Mouse (Mus musculus): ENCODE results near the gene Golph3. TPM values are rescaled to one million over a fixed set of nuclear protein-coding genes. Genes with fewer than 3 reads are reported as not detected.
A peak's percentile ranks its signal among the peaks of the same experiment; 100 is the strongest.

Gene Golph3
- 85.4 and 87.7 TPM in 2 replicates for polyA plus RNA-seq (2014; fragmentation: Nextera tagmentation; extraction: Ambion mirVana)

DNA sequence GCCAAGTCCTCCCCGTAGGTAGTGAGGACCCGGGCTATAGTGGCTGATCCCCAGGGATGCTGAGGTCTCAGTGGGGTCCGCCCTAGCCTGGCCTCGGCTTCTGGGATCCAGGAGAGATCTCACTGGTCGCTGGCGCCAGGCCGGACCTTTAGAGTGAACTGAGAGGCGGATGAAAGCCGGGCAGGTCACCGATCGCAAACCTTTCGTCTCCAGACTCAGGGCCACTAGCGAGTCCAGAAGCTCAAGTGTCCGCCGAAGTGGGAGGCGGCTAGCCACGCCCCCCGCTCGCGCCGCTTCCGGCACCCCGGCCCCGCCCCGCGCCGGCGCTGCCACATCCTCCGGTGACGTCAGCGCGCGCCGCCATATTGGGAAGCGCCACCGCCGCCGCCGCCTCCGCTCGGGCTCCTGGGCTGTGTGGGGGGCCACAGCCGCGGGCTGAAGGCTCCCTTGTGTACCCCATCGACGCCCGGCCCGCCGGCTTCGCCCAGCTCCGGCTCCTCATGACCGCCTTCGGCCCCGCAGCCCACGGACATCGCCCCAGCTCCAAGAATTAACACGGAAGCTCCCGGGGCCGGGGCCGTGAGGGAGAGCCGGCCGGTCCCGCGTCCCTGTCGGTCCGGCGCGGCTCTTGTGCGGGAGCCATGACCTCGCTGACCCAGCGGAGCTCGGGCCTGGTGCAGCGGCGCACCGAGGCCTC is at the start of gene Golph3:
TSS of gene Golph3 (plus strand) at position 360 of the 697 bp plus-strand sequence.
- Histone ChIP-seq H3K4me2 (ENCODE audit: low read length) (peak within 1 kb of the TSS; percentile 82), H3K4me3 (ENCODE audit: control insufficient read depth in 1 of 2, insufficient read depth in 1 of 2, low read depth in 1 of 2, low read length in 2 of 2) (peak within 1 kb of the TSS; percentile 79 to 96), H3K4me1 (ENCODE audit: control insufficient read depth in 2 of 2, insufficient read depth in 2 of 2, low read length in 2 of 2) (peaks cover 7 to 27% of the 10 kb centered on the region in 2 experiments), H3K27ac (replicated peaks in 1 of 2; ENCODE audit: control insufficient read depth in 1 of 2, insufficient read depth in 1 of 2, low read depth in 2 of 2, low read length in 2 of 2) (peak within 1 kb of the TSS; percentile 88 to 94), H3K9me3 (ENCODE audit: control insufficient read depth, low read length) (no peaks in the 10 kb centered on the region), H3K9ac (ENCODE audit: low read length) (peak within 1 kb of the TSS; percentile 96), H3K27me3 (ENCODE audit: control insufficient read depth, insufficient read depth, low read length) (no peaks in the 10 kb centered on the region), H3K36me3 (ENCODE audit: control insufficient read depth, insufficient read depth, low read length) (peaks cover 9% of the 10 kb centered on the region)
- WGBS, result under 1% methylated on average over 72 of the region's 74 CpGs
- peak; percentile 88 for ATAC-seq (ENCODE audit: insufficient number of reproducible peaks, insufficient read depth, low FRiP score, low read depth)

DNA sequence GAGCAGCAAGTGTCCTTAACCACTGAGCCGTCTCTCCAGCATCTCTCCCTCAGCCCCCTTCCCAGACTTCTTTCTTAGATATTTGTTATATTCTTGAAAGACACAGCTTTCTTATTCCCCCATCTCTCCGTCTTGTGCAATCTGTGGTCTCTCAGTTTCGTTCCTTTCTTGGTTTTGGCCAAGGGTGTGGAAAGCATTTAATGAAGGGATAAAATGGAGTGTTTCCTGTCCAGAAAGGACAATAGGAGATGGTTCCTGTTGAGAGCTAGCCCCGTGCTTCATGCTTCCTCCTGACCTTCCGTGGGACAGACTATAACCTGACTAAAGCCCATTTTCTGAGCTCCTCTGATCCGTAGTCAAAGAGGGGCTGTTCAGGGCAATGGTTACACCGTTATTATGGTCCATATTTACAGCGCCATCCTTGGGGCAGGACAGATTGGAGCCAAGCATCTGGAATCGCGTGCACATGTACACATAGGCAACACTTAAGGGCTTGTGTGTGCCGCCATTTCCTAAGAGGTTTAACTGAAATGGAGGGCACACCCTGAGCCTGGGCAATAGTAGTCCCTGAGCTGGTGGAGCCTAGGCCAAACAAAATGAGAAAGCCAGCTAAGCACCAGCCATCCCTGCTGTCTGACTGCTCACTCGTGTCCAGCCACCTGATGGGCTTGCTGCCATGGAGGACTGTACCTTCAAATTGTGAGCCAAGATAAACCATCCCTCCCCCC is 47.8 kb upstream of the Golph3 start:
- WGBS, result 77% methylated on average over 12 of the region's 12 CpGs
- Histone ChIP-seq H3K9ac (ENCODE audit: low read length) (no peak overlapping the region), H3K4me1 (ENCODE audit: control insufficient read depth in 2 of 2, insufficient read depth in 2 of 2, low read length in 2 of 2) (peaks cover 0 to 3% of the 10 kb centered on the region in 2 experiments; a peak in 1 of 4 replicates), H3K36me3 (ENCODE audit: control insufficient read depth, insufficient read depth, low read length) (peaks cover 30% of the 10 kb centered on the region), H3K27me3 (ENCODE audit: control insufficient read depth, insufficient read depth, low read length) (no peaks in the 10 kb centered on the region), H3K4me3 (ENCODE audit: control insufficient read depth in 1 of 2, insufficient read depth in 1 of 2, low read depth in 1 of 2, low read length in 2 of 2) (no peak overlapping the region), H3K9me3 (ENCODE audit: control insufficient read depth, low read length) (no peaks in the 10 kb centered on the region), H3K27ac (replicated peaks in 1 of 2; ENCODE audit: control insufficient read depth in 1 of 2, insufficient read depth in 1 of 2, low read depth in 2 of 2, low read length in 2 of 2) (no peak overlapping the region), H3K4me2 (ENCODE audit: low read length) (no peak overlapping the region)
- ATAC-seq (ENCODE audit: insufficient number of reproducible peaks, insufficient read depth, low FRiP score, low read depth), result no peak

DNA sequence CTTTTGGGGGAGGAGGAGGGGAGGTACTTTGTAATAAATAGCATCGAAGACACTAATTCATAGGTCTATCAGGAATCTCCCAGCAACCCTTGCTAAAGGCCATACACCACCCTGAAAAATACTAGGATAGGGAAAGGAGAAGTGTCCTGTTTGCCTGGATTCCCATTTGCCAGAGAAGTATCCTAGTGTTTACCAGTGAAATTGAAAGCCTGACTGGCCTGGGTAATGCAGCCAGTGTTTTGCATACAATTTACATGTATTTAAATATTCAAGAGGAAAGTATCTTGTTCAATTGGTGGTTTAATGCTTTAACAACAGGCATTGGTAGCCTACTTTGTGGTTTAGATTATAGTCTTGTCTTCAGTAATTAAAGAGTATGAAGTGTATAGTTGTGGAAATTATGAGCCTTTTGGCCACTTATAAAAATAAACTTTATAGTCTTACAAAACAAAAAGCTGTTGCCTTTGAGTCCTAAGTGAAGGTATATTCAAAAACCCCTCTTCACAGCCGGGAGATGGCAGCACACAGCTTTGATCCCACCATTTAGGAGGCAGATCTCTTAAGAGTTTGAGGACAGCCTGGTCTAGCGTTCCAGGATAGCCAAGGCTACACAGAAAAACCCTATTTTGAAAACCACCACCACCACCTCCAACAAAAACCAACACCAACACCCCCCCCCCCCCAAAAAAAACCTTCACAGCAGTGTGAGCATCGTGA is 47.0 kb upstream of the Golph3 start:
- Histone ChIP-seq H3K9me3 (ENCODE audit: control insufficient read depth, low read length) (no peaks in the 10 kb centered on the region), H3K36me3 (ENCODE audit: control insufficient read depth, insufficient read depth, low read length) (peaks cover 23% of the 10 kb centered on the region), H3K27ac (replicated peaks in 1 of 2; ENCODE audit: control insufficient read depth in 1 of 2, insufficient read depth in 1 of 2, low read depth in 2 of 2, low read length in 2 of 2) (no peak overlapping the region), H3K27me3 (ENCODE audit: control insufficient read depth, insufficient read depth, low read length) (no peaks in the 10 kb centered on the region), H3K4me1 (ENCODE audit: control insufficient read depth in 2 of 2, insufficient read depth in 2 of 2, low read length in 2 of 2) (peaks cover 0 to 3% of the 10 kb centered on the region in 2 experiments; a peak in 1 of 4 replicates), H3K9ac (ENCODE audit: low read length) (no peak overlapping the region), H3K4me2 (ENCODE audit: low read length) (no peak overlapping the region), H3K4me3 (ENCODE audit: control insufficient read depth in 1 of 2, insufficient read depth in 1 of 2, low read depth in 1 of 2, low read length in 2 of 2) (no peak overlapping the region)
- 61% methylated on average over 4 of the region's 4 CpGs for WGBS
- ATAC-seq (ENCODE audit: insufficient number of reproducible peaks, insufficient read depth, low FRiP score, low read depth), result no peak

DNA sequence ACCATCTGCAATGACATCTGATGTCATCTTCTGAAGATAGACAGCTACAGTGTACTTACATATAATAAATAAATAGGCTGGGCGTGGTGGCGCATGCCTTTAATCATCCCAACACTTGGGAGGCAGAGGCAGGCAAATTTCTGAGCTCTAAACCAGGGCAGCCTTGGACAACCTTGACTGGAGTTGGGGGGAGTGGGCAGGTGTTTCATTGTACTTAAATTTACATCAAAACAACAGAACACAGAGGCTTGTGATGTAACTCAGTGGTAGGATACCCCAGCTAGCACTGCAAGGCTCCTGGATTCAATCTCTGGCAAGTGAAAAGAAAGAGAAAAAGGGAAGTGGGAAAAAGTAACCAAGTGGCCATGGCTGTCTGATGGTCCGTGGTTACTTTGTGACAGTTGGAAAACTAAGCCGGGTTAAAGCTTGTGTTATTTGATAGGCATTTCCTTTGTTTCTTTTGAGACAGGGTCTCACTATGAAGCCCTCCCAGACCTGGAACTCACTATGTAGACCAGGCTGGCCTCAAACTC is 46.1 kb upstream of the Golph3 start:
- Histone ChIP-seq H3K9ac (ENCODE audit: low read length) (no peak overlapping the region), H3K9me3 (ENCODE audit: control insufficient read depth, low read length) (no peaks in the 10 kb centered on the region), H3K36me3 (ENCODE audit: control insufficient read depth, insufficient read depth, low read length) (peaks cover 13% of the 10 kb centered on the region), H3K4me3 (ENCODE audit: control insufficient read depth in 1 of 2, insufficient read depth in 1 of 2, low read depth in 1 of 2, low read length in 2 of 2) (no peak overlapping the region), H3K27me3 (ENCODE audit: control insufficient read depth, insufficient read depth, low read length) (no peaks in the 10 kb centered on the region), H3K4me2 (ENCODE audit: low read length) (no peak overlapping the region), H3K27ac (replicated peaks in 1 of 2; ENCODE audit: control insufficient read depth in 1 of 2, insufficient read depth in 1 of 2, low read depth in 2 of 2, low read length in 2 of 2) (no peak overlapping the region), H3K4me1 (ENCODE audit: control insufficient read depth in 2 of 2, insufficient read depth in 2 of 2, low read length in 2 of 2) (peaks cover 0 to 3% of the 10 kb centered on the region in 2 experiments; a peak in 1 of 4 replicates)
- 74% methylated on average over 4 of the region's 4 CpGs for WGBS
- no peak for ATAC-seq (ENCODE audit: insufficient number of reproducible peaks, insufficient read depth, low FRiP score, low read depth)

DNA sequence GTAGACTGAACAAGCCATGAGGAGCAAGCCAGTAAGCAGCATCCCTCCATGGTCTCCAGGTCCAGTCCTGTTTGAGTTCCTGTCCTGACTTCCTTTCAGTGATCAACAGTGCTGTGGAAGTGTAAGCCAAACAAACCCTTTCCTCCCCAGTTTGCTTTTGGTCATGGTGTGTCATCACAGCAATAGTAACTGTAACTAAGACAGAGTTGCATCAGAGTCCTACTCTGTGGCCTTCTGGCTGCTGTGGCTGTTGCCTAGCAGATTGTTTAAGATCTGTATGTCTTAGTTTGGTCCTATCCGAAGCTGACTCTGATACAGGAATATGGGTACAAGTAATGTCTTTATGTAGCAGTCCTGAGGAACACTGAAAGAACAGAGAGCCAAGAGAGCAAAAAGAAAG is 41.4 kb upstream of the Golph3 start:
- Histone ChIP-seq H3K4me1 (ENCODE audit: control insufficient read depth in 2 of 2, insufficient read depth in 2 of 2, low read length in 2 of 2) (peaks cover 0 to 2% of the 10 kb centered on the region in 2 experiments; a peak in 2 of 4 replicates), H3K4me3 (ENCODE audit: control insufficient read depth in 1 of 2, insufficient read depth in 1 of 2, low read depth in 1 of 2, low read length in 2 of 2) (no peak overlapping the region), H3K27me3 (ENCODE audit: control insufficient read depth, insufficient read depth, low read length) (no peaks in the 10 kb centered on the region), H3K9me3 (ENCODE audit: control insufficient read depth, low read length) (peaks cover 3% of the 10 kb centered on the region; the same call in 1 of the 2 replicates), H3K36me3 (ENCODE audit: control insufficient read depth, insufficient read depth, low read length) (no peaks in the 10 kb centered on the region), H3K27ac (replicated peaks in 1 of 2; ENCODE audit: control insufficient read depth in 1 of 2, insufficient read depth in 1 of 2, low read depth in 2 of 2, low read length in 2 of 2) (no peak overlapping the region), H3K4me2 (ENCODE audit: low read length) (no peak overlapping the region), H3K9ac (ENCODE audit: low read length) (no peak overlapping the region)
- ATAC-seq (ENCODE audit: insufficient number of reproducible peaks, insufficient read depth, low FRiP score, low read depth), result no peak
- 91% methylated on average over 1 of the region's 1 CpGs for WGBS

DNA sequence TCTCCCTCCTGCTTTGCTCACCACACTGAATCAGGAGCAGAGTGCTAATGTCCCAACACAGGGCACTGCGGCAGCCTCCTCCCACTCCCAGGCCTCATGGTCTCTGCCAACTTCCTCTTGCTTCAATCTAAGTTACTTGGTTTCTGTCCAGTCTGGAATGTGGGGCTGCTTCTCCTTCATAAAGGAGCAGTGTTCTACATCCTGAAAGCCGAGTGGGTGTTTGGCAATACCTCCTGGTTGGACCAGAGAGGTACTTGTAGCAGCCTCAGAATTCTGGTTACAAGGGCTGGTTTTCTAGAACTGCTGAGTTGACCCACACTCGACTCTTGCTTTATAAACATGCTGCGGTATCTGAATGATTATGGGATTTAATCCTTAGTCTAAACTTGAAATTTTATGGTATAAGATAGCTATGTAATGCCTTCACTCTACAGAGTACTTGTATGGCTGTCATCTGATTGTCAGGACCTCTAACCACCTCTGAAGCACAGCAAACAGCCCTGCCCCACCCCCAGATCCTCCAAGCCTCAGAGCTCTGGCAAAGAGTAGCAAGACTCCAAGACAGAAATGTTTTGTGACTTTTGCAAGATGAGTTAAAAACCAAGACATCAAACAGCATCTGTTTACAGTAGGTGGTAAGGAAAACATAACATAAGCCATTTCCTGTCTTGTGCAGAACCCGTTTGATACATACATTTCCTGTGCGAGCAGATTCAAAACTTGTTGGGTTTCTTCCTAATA is 36.3 kb upstream of the Golph3 start:
- H3K4me2 ChIP-seq (ENCODE audit: low read length), result no peak overlapping the region
- H3K36me3 ChIP-seq (ENCODE audit: control insufficient read depth, insufficient read depth, low read length), result no peaks in the 10 kb centered on the region
- H3K27me3 ChIP-seq (ENCODE audit: control insufficient read depth, insufficient read depth, low read length), result no peaks in the 10 kb centered on the region
- ATAC-seq (ENCODE audit: insufficient number of reproducible peaks, insufficient read depth, low FRiP score, low read depth), result no peak
- H3K9me3 ChIP-seq (ENCODE audit: control insufficient read depth, low read length), result peaks cover 3% of the 10 kb centered on the region; the same call in 1 of the 2 replicates
- no peak overlapping the region for H3K9ac ChIP-seq (ENCODE audit: low read length)
- peak overlapping the region in 1 of 2 experiments; percentile 48; a peak in 2 of 4 replicates for H3K27ac ChIP-seq (replicated peaks in 1 of 2; ENCODE audit: control insufficient read depth in 1 of 2, insufficient read depth in 1 of 2, low read depth in 2 of 2, low read length in 2 of 2)
- peaks cover 0 to 2% of the 10 kb centered on the region in 2 experiments; a peak in 2 of 4 replicates for H3K4me1 ChIP-seq (ENCODE audit: control insufficient read depth in 2 of 2, insufficient read depth in 2 of 2, low read length in 2 of 2)
- 57% methylated on average over 6 of the region's 6 CpGs for WGBS
- no peak overlapping the region for H3K4me3 ChIP-seq (ENCODE audit: control insufficient read depth in 1 of 2, insufficient read depth in 1 of 2, low read depth in 1 of 2, low read length in 2 of 2)

DNA sequence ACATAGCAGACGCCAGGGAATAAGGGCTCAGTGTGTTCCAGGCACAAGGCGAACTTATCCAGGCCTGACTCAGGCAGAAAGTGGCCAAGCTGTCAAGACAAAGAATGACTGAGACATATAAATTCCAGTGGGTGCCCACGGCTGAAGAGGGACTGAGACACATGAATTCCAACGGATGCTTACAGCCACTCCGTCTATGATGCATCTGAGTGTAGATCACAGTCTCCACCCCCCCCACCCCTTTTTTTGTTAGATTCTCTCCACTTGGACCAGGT is 35.8 kb upstream of the Golph3 start:
- Histone ChIP-seq H3K9me3 (ENCODE audit: control insufficient read depth, low read length) (peaks cover 3% of the 10 kb centered on the region; the same call in 1 of the 2 replicates), H3K27me3 (ENCODE audit: control insufficient read depth, insufficient read depth, low read length) (no peaks in the 10 kb centered on the region), H3K4me1 (ENCODE audit: control insufficient read depth in 2 of 2, insufficient read depth in 2 of 2, low read length in 2 of 2) (peaks cover 0 to 2% of the 10 kb centered on the region in 2 experiments; a peak in 2 of 4 replicates), H3K9ac (ENCODE audit: low read length) (no peak overlapping the region), H3K36me3 (ENCODE audit: control insufficient read depth, insufficient read depth, low read length) (no peaks in the 10 kb centered on the region), H3K4me3 (ENCODE audit: control insufficient read depth in 1 of 2, insufficient read depth in 1 of 2, low read depth in 1 of 2, low read length in 2 of 2) (no peak overlapping the region), H3K27ac (replicated peaks in 1 of 2; ENCODE audit: control insufficient read depth in 1 of 2, insufficient read depth in 1 of 2, low read depth in 2 of 2, low read length in 2 of 2) (peak overlapping the region in 1 of 2 experiments; percentile 48; a peak in 1 of 4 replicates), H3K4me2 (ENCODE audit: low read length) (no peak overlapping the region)
- WGBS, result 68% methylated on average over 5 of the region's 5 CpGs
- no peak for ATAC-seq (ENCODE audit: insufficient number of reproducible peaks, insufficient read depth, low FRiP score, low read depth)
